Mouse (Mus musculus): ENCODE results near the gene Arl4c. TPM values are rescaled to one million over a fixed set of nuclear protein-coding genes. Genes with fewer than 3 reads are reported as not detected.
"Not testable (repeated sequence)": the region's sequence is repeated elsewhere in the genome, so short reads cannot be mapped to it uniquely, and the experiment has no call there.

Arl4c gene
- total and polyA plus RNA-seq, 2 experiments, result 0.86 to 1.4 TPM

DNA sequence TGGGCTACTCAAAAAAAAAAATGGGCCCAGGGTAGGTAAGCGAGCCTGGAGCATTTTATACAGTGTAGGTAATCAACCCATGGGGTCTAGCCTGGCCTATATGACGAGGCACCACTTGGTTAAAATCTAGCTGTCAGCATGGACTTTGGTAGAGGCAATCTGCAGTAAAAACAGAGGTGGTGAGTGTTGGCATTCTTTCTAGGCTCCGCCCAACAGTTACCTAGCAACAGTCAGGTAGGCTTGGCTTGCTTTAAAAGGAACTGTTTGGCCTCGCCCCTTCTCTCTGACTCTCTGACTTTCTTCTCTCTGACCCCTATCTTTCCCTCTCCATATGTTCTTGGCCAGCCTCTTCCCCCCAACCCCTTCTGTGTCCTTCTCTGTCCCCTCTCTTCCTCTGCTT is 63.4 kb downstream of the Arl4c start:
- 67% methylated on average over 4 of the region's 4 CpGs for WGBS
- Histone ChIP-seq H3K9ac (ENCODE audit: low read depth, low read length) (no peak overlapping the region), H3K79me2 (ENCODE audit: control insufficient read depth, insufficient read depth, low read length) (no peaks in the 10 kb centered on the region), H3K4me3 (ENCODE audit: insufficient read depth, low read depth, low read length) (no peak overlapping the region), H3K27ac (replicated peaks; ENCODE audit: insufficient read depth, low read depth, low read length) (no peak overlapping the region), H3K36me3 (ENCODE audit: control insufficient read depth, insufficient read depth, low read length) (no peaks in the 10 kb centered on the region), H3K4me1 (ENCODE audit: control insufficient read depth, insufficient read depth, low read length) (no peaks in the 10 kb centered on the region), H3K27me3 (ENCODE audit: control insufficient read depth, insufficient read depth, low read length) (no peaks in the 10 kb centered on the region)
- no peak for TF ChIP-seq CTCF (IDR thresholded peaks at IDR 0.05; ENCODE audit: low read depth, low read length)
- TF ChIP-seq POLR2A (IDR thresholded peaks at IDR 0.05; ENCODE audit: extremely low read depth, insufficient read depth, low read length), result no peak
- no peak for DNase-seq (ENCODE audit: extremely low read depth, low read depth, low spot score)

- WGBS, result 71% methylated on average over 2 of the region's 2 CpGs
- H3K36me3 ChIP-seq (ENCODE audit: control insufficient read depth, insufficient read depth, low read length); H3K79me2 ChIP-seq (ENCODE audit: control insufficient read depth, insufficient read depth, low read length); H3K4me3 ChIP-seq (ENCODE audit: insufficient read depth, low read depth, low read length); H3K27me3 ChIP-seq (ENCODE audit: control insufficient read depth, insufficient read depth, low read length); DNase-seq (ENCODE audit: extremely low read depth, low read depth, low spot score); H3K4me1 ChIP-seq (ENCODE audit: control insufficient read depth, insufficient read depth, low read length); H3K9ac ChIP-seq (ENCODE audit: low read depth, low read length); H3K27ac ChIP-seq (replicated peaks; ENCODE audit: insufficient read depth, low read depth, low read length): not testable (repeated sequence)
Observed at GRCm38 (mm10) chr1:88636579-88637161, 65.4 kb downstream of the Arl4c start.

- no peaks in the 10 kb centered on the region for H3K27me3 ChIP-seq (ENCODE audit: control insufficient read depth, insufficient read depth, low read length)
- TF ChIP-seq CTCF (IDR thresholded peaks at IDR 0.05; ENCODE audit: low read depth, low read length), result peak; percentile 24; the same call in 1 of the 2 replicates
- TF ChIP-seq POLR2A (IDR thresholded peaks at IDR 0.05; ENCODE audit: extremely low read depth, insufficient read depth, low read length), result no peak
- no peaks in the 10 kb centered on the region for H3K79me2 ChIP-seq (ENCODE audit: control insufficient read depth, insufficient read depth, low read length)
- DNase-seq (ENCODE audit: extremely low read depth, low read depth, low spot score), result peak; percentile 28
- peak overlapping the region; percentile 61 for H3K27ac ChIP-seq (replicated peaks; ENCODE audit: insufficient read depth, low read depth, low read length)
- no peaks in the 10 kb centered on the region for H3K36me3 ChIP-seq (ENCODE audit: control insufficient read depth, insufficient read depth, low read length)
- WGBS, result 71% methylated on average over 12 of the region's 12 CpGs
- H3K4me1 ChIP-seq (ENCODE audit: control insufficient read depth, insufficient read depth, low read length), result no peaks in the 10 kb centered on the region
- H3K4me3 ChIP-seq (ENCODE audit: insufficient read depth, low read depth, low read length), result no peak overlapping the region
- no peak overlapping the region for H3K9ac ChIP-seq (ENCODE audit: low read depth, low read length)
Observed at GRCm38 (mm10) chr1:88635659-88636058, 66.4 kb downstream of the Arl4c start.

GRCm38 (mm10) chr1:88632851-88633250 is 69.2 kb downstream of the Arl4c start:
- TF ChIP-seq POLR2A (IDR thresholded peaks at IDR 0.05; ENCODE audit: extremely low read depth, insufficient read depth, low read length), result no peak
- no peak for TF ChIP-seq CTCF (IDR thresholded peaks at IDR 0.05; ENCODE audit: low read depth, low read length)
- H3K79me2 ChIP-seq (ENCODE audit: control insufficient read depth, insufficient read depth, low read length), result no peaks in the 10 kb centered on the region
- H3K4me3 ChIP-seq (ENCODE audit: insufficient read depth, low read depth, low read length), result no peak overlapping the region
- H3K27me3 ChIP-seq (ENCODE audit: control insufficient read depth, insufficient read depth, low read length), result no peaks in the 10 kb centered on the region
- WGBS, result 81% methylated on average over 6 of the region's 6 CpGs
- no peak overlapping the region for H3K9ac ChIP-seq (ENCODE audit: low read depth, low read length)
- DNase-seq (ENCODE audit: extremely low read depth, low read depth, low spot score), result no peak
- H3K4me1 ChIP-seq (ENCODE audit: control insufficient read depth, insufficient read depth, low read length), result no peaks in the 10 kb centered on the region
- no peaks in the 10 kb centered on the region for H3K36me3 ChIP-seq (ENCODE audit: control insufficient read depth, insufficient read depth, low read length)
- no peak overlapping the region for H3K27ac ChIP-seq (replicated peaks; ENCODE audit: insufficient read depth, low read depth, low read length)

- Histone ChIP-seq H3K4me1 (ENCODE audit: control insufficient read depth, insufficient read depth, low read length) (no peaks in the 10 kb centered on the region), H3K79me2 (ENCODE audit: control insufficient read depth, insufficient read depth, low read length) (no peaks in the 10 kb centered on the region), H3K36me3 (ENCODE audit: control insufficient read depth, insufficient read depth, low read length) (no peaks in the 10 kb centered on the region), H3K4me3 (ENCODE audit: insufficient read depth, low read depth, low read length) (no peak overlapping the region), H3K27me3 (ENCODE audit: control insufficient read depth, insufficient read depth, low read length) (no peaks in the 10 kb centered on the region), H3K9ac (ENCODE audit: low read depth, low read length) (no peak overlapping the region), H3K27ac (replicated peaks; ENCODE audit: insufficient read depth, low read depth, low read length) (no peak overlapping the region)
- WGBS, result 73% methylated on average over 2 of the region's 2 CpGs
- no peak for DNase-seq (ENCODE audit: extremely low read depth, low read depth, low spot score)
- TF ChIP-seq POLR2A (IDR thresholded peaks at IDR 0.05; ENCODE audit: extremely low read depth, insufficient read depth, low read length), result no peak
Observed at GRCm38 (mm10) chr1:88629966-88630488, 72.0 kb downstream of the Arl4c start.

GRCm38 (mm10) chr1:88625190-88625589 is 76.8 kb downstream of the Arl4c start:
- no peaks in the 10 kb centered on the region for H3K79me2 ChIP-seq (ENCODE audit: control insufficient read depth, insufficient read depth, low read length)
- WGBS, result 69% methylated on average over 1 of the region's 1 CpGs
- TF ChIP-seq CTCF (IDR thresholded peaks at IDR 0.05; ENCODE audit: low read depth, low read length) (no peak), POLR2A (IDR thresholded peaks at IDR 0.05; ENCODE audit: extremely low read depth, insufficient read depth, low read length) (no peak)

More at GRCm38 (mm10) chr1:88625190-88625589, 76.8 kb downstream of the Arl4c start:
- Histone ChIP-seq H3K4me1 (ENCODE audit: control insufficient read depth, insufficient read depth, low read length) (no peaks in the 10 kb centered on the region), H3K27me3 (ENCODE audit: control insufficient read depth, insufficient read depth, low read length) (no peaks in the 10 kb centered on the region), H3K4me3 (ENCODE audit: insufficient read depth, low read depth, low read length) (no peak overlapping the region), H3K36me3 (ENCODE audit: control insufficient read depth, insufficient read depth, low read length) (no peaks in the 10 kb centered on the region), H3K27ac (replicated peaks; ENCODE audit: insufficient read depth, low read depth, low read length) (no peak overlapping the region), H3K9ac (ENCODE audit: low read depth, low read length) (no peak overlapping the region)
- no peak for DNase-seq (ENCODE audit: extremely low read depth, low read depth, low spot score)
